Mouse (Mus musculus): Measurements from ENCODE around the gene Napa. TPM values are rescaled to one million over a fixed set of nuclear protein-coding genes. Genes with fewer than 3 reads are reported as not detected.

Gene Napa
- polyA plus RNA-seq, 1 experiment = 138 TPM

- Histone ChIP-seq H3K27me3 (ENCODE audit: control insufficient read depth, insufficient read depth, insufficient read length) (no peaks in the 10 kb centered on the region), H3K36me3 (ENCODE audit: control insufficient read depth, insufficient read depth) (no peaks in the 10 kb centered on the region), H3K79me3 (ENCODE audit: low read depth) (peaks cover 4% of the 10 kb centered on the region), H3ac (ENCODE audit: control insufficient read depth, insufficient read length, low read depth) (peak overlapping the region; percentile 65), H3K79me2 (ENCODE audit: control insufficient read depth, insufficient read depth) (peaks cover 6% of the 10 kb centered on the region), H3K4me3 (ENCODE audit: insufficient read depth, poor library complexity, severe bottlenecking) (peak overlapping the region; percentile 37)
- TF ChIP-seq USF1 (IDR thresholded peaks at IDR 0.05; ENCODE audit: low read depth) (peak; percentile 35), CEBPB (IDR thresholded peaks at IDR 0.05; ENCODE audit: low read depth) (no peak)
These were observed 45.6 kb upstream of the Napa start for GRCm38 (mm10) chr7:16052684-16053083.

GRCm38 (mm10) chr7:16053105-16053504 is 45.2 kb upstream of the Napa start:
- Histone ChIP-seq H3K36me3 (ENCODE audit: control insufficient read depth, insufficient read depth) (no peaks in the 10 kb centered on the region), H3ac (ENCODE audit: control insufficient read depth, insufficient read length, low read depth) (no peak overlapping the region), H3K4me3 (ENCODE audit: insufficient read depth, poor library complexity, severe bottlenecking) (no peak overlapping the region), H3K79me3 (ENCODE audit: low read depth) (peaks cover 4% of the 10 kb centered on the region), H3K27me3 (ENCODE audit: control insufficient read depth, insufficient read depth, insufficient read length) (no peaks in the 10 kb centered on the region), H3K79me2 (ENCODE audit: control insufficient read depth, insufficient read depth) (peaks cover 5% of the 10 kb centered on the region)
- TF ChIP-seq CEBPB (IDR thresholded peaks at IDR 0.05; ENCODE audit: low read depth) (peak; percentile 59), MYOD1 (IDR thresholded peaks at IDR 0.05; ENCODE audit: control insufficient read depth, insufficient read length, low read depth) (no peak)

- Histone ChIP-seq H3K27me3 (ENCODE audit: control insufficient read depth, insufficient read depth, insufficient read length) (no peaks in the 10 kb centered on the region), H3K36me3 (ENCODE audit: control insufficient read depth, insufficient read depth) (no peaks in the 10 kb centered on the region), H3K4me3 (ENCODE audit: insufficient read depth, poor library complexity, severe bottlenecking) (no peak overlapping the region), H3K79me2 (ENCODE audit: control insufficient read depth, insufficient read depth) (peaks cover under 1% of the 10 kb centered on the region), H3K79me3 (ENCODE audit: low read depth) (no peaks in the 10 kb centered on the region), H3ac (ENCODE audit: control insufficient read depth, insufficient read length, low read depth) (no peak overlapping the region)
- TF ChIP-seq FOSL1 (IDR thresholded peaks at IDR 0.05; ENCODE audit: insufficient read depth, low read length, poor library complexity, severe bottlenecking) (no peak), USF1 (IDR thresholded peaks at IDR 0.05; ENCODE audit: low read depth) (no peak), MYOD1 (IDR thresholded peaks at IDR 0.05; ENCODE audit: control insufficient read depth, insufficient read length, low read depth) (no peak), MAX (IDR thresholded peaks at IDR 0.05) (no peak), CEBPB (IDR thresholded peaks at IDR 0.05; ENCODE audit: low read depth) (no peak), CTCF (IDR thresholded peaks at IDR 0.05; ENCODE audit: control insufficient read depth, insufficient read depth, insufficient read length) (no peak), MYOG (IDR thresholded peaks at IDR 0.05; ENCODE audit: control insufficient read depth, extremely low read depth, insufficient read length) (no peak)
These were observed 43.3 kb upstream of the Napa start for GRCm38 (mm10) chr7:16054966-16055365.

GRCm38 (mm10) chr7:16055665-16056064 is 42.6 kb upstream of the Napa start:
- no peak overlapping the region for H3K4me3 ChIP-seq (ENCODE audit: insufficient read depth, poor library complexity, severe bottlenecking)
- no peaks in the 10 kb centered on the region for H3K79me3 ChIP-seq (ENCODE audit: low read depth)
- H3K36me3 ChIP-seq (ENCODE audit: control insufficient read depth, insufficient read depth) = no peaks in the 10 kb centered on the region
- no peaks in the 10 kb centered on the region for H3K27me3 ChIP-seq (ENCODE audit: control insufficient read depth, insufficient read depth, insufficient read length)
- TF ChIP-seq USF1 (IDR thresholded peaks at IDR 0.05; ENCODE audit: low read depth) = no peak
- no peak for TF ChIP-seq FOSL1 (IDR thresholded peaks at IDR 0.05; ENCODE audit: insufficient read depth, low read length, poor library complexity, severe bottlenecking)
- no peak for TF ChIP-seq MYOD1 (IDR thresholded peaks at IDR 0.05; ENCODE audit: control insufficient read depth, insufficient read length, low read depth)
- TF ChIP-seq MAX (IDR thresholded peaks at IDR 0.05) = no peak
- TF ChIP-seq CEBPB (IDR thresholded peaks at IDR 0.05; ENCODE audit: low read depth) = no peak
- TF ChIP-seq CTCF (IDR thresholded peaks at IDR 0.05; ENCODE audit: control insufficient read depth, insufficient read depth, insufficient read length) = no peak
- TF ChIP-seq MYOG (IDR thresholded peaks at IDR 0.05; ENCODE audit: control insufficient read depth, extremely low read depth, insufficient read length) = no peak
- no peak overlapping the region for H3ac ChIP-seq (ENCODE audit: control insufficient read depth, insufficient read length, low read depth)
- no peaks in the 10 kb centered on the region for H3K79me2 ChIP-seq (ENCODE audit: control insufficient read depth, insufficient read depth)

GRCm38 (mm10) chr7:16056459-16057135 is 41.7 kb upstream of the Napa start:
- no peak overlapping the region for H3ac ChIP-seq (ENCODE audit: control insufficient read depth, insufficient read length, low read depth)
- no peaks in the 10 kb centered on the region for H3K27me3 ChIP-seq (ENCODE audit: control insufficient read depth, insufficient read depth, insufficient read length)
- no peak overlapping the region for H3K4me3 ChIP-seq (ENCODE audit: insufficient read depth, poor library complexity, severe bottlenecking)
- H3K36me3 ChIP-seq (ENCODE audit: control insufficient read depth, insufficient read depth) = no peaks in the 10 kb centered on the region
- H3K79me3 ChIP-seq (ENCODE audit: low read depth) = no peaks in the 10 kb centered on the region
- TF ChIP-seq USF1 (IDR thresholded peaks at IDR 0.05; ENCODE audit: low read depth) = no peak
- H3K79me2 ChIP-seq (ENCODE audit: control insufficient read depth, insufficient read depth) = no peaks in the 10 kb centered on the region

DNA sequence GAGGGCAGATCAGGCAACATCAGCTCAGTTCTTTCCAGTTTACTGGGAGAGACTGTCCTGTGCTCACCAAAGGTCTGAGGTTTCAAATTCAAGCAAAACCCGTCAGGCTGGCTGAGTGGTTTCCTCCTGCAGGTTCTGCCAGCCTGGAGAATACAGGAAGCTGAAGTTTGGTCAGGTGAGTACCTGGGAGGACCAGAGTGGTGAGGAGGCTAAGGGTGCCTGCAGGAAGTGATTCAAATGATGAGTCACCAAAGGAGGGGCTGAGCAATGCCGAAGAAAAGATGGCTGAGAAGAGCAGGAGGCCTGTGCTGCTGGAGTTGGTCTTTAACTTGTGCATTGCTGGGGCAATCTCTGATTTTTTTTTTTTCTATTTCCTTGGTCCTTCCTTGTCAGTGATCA is 41.1 kb upstream of the Napa start:
- Histone ChIP-seq H3K79me3 (ENCODE audit: low read depth) (no peaks in the 10 kb centered on the region), H3K79me2 (ENCODE audit: control insufficient read depth, insufficient read depth) (no peaks in the 10 kb centered on the region), H3K4me3 (ENCODE audit: insufficient read depth, poor library complexity, severe bottlenecking) (no peak overlapping the region), H3K36me3 (ENCODE audit: control insufficient read depth, insufficient read depth) (no peaks in the 10 kb centered on the region), H3ac (ENCODE audit: control insufficient read depth, insufficient read length, low read depth) (no peak overlapping the region), H3K27me3 (ENCODE audit: control insufficient read depth, insufficient read depth, insufficient read length) (no peaks in the 10 kb centered on the region)
- TF ChIP-seq MYOG (IDR thresholded peaks at IDR 0.05; ENCODE audit: control insufficient read depth, extremely low read depth, insufficient read length) (no peak), CEBPB (IDR thresholded peaks at IDR 0.05; ENCODE audit: low read depth) (no peak), FOSL1 (IDR thresholded peaks at IDR 0.05; ENCODE audit: insufficient read depth, low read length, poor library complexity, severe bottlenecking) (no peak), USF1 (IDR thresholded peaks at IDR 0.05; ENCODE audit: low read depth) (no peak), MAX (IDR thresholded peaks at IDR 0.05) (no peak), CTCF (IDR thresholded peaks at IDR 0.05; ENCODE audit: control insufficient read depth, insufficient read depth, insufficient read length) (no peak), MYOD1 (IDR thresholded peaks at IDR 0.05; ENCODE audit: control insufficient read depth, insufficient read length, low read depth) (no peak)

All from C2C12 (cell line).